Mouse (Mus musculus) gastrocnemius, adult 8-10 months (tissue): ENCODE measurements around the gene March5. TPM values are rescaled to one million over a fixed set of nuclear protein-coding genes. Genes with fewer than 3 reads are reported as not detected.

Experiments used
- DNase-seq, 2 experiments: peaks; one replicate each; pipeline ENCODE4 v3.0.0; 2022; ENCODE audit warnings: low spot score in 2 of 2
- total RNA-seq, 4 experiments: library from RNA; stranded (reverse); gene quantifications; 2 replicates each; pipeline ENCODE4 v1.2.4; 2022

Gene March5
- total RNA-seq, 4 experiments from 2014 or later = 78.2 to 92.8 (median 84.4) TPM

DNA sequence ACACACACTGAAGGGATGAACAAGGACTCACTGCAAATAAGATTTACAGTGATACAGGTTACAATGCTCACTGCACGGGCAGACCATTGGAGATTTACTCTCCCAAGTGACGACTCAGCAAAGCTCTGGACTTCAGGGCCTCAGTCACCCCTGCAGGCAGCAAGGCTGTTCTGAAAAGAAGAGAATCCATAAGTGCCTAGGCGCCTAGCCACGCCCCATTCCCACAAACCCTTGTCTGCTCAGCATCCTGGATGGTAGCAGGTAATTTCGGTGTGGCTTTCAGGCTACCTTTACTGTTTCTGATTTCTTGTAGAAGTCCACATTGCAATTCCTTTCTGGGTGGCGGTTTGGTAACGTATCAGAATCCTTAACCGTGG, 56.2 kb downstream of the March5 start:
- DNase-seq = no peak

DNA sequence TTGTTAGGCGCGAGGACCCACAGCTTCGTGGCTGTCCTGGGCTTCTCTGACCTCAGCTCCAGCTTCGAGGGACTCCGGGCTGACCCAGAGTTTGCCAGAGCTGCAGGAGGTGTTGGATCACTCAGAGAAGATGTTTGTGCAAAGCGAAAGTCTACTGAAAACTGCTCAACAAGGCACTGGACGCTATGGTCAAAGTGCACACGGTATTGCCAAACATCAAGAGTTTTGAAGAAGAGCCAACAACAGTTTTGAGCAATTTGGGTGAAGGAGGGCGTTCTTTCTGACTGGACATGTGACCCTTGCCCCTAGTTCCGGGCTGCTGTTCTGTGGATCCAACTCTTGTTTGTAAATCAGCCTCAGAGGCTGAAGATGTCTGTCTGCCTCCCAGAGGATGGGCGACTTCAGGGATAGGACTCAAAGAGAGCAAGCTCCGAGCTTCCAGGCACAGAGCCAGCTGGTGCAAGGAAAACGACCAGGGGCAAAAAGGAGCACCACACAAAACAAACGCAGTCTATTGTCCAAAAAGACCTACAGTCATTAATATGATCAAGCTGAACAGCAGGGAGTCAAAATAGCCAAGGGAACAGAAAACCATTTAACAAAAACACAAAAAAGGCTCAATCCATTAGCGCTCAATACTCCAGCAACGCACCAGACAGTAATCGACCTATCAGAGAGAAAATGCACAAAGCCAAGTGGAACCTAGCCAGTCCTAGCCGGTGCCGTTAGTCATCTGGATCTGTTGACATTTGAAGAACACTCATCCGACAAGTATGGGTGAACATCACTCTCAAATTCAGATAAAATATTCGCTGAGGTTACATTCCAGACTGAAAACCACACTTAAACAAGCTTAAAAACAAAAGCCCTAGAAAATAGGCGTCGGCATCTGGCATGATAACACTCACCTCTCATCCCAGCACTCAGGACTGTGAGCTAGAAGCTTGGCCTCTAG, 56.9 kb downstream of the March5 start:
- DNase-seq = peak in 1 of 2 experiments; percentile 41

DNA sequence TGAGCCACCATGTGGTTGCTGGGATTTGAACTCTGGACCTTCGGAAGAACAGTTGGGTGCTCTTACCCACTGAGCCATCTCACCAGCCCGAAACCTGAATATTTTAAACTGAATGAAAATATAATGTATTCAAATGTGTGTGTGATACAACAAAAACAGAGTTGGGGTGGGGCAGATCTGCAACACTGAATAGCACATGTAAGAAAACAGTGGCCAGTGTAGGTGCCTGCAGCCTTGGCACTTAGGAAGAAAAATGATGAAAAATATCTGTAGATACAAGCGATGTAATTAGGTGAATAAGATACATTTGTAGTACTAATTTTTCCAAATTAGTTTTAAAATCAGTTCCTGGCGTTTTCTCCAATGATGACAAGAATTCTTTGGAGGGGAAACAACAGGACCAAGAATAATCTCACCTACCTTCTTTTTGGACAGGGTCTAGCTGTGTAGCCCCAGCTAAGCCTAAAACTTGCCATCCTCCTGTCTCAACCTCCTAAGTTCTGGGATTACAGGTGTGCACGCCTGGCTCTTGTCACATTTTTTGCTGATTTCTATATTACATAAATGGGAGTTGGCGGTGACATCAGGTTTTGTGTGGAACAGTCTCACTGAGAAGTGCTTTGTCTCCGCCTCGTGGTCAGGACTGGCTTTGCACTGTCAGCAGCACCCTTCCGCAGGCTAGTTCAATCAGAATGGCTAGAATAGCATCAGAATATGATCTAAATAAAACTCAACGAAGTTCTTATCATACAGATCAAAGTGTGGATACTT, 58.2 kb downstream of the March5 start:
- DNase-seq = peak; percentile 71 to 86

DNA sequence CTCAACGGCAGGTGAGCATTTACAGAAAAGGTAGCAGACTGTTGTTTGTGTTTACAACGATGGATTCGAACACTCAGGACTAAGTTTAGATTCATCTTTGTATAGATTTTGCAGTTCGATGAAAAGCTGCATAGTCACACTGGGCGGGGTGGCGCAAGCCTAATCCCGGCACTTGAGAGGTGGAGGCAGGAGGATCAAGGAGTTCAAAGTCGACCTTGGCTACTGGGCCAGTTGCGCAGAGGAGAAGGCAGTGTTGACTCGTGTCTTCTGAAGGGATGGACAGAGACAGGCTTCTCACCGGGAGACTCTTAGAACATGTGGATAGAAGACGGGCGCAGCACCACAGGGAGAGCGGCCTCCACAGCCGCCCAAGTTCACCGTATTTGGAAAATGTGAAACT, 61.8 kb downstream of the March5 start:
- DNase-seq = no peak

Other genes starting within 250 kb of the March5 start
- 10 to 100 TPM; 59.4 to 62.5 (median 61.2) TPM for gene Cpeb3, start 1.1 kb downstream of the March5 start, total RNA-seq
- 100 to 1,000 TPM; 104 to 119 (median 107) TPM for gene Ide, start 130.3 kb downstream of the March5 start, total RNA-seq
- gene Kif11, start 168.9 kb downstream of the March5 start, total RNA-seq = under 1 TPM; 0.12 to 0.22 (median 0.15) TPM
- 1 to 10 TPM in 3 of 4 experiments, under 1 TPM in 1; 0.92 to 1.4 (median 1.1) TPM for gene Hhex, start 227.3 kb downstream of the March5 start, total RNA-seq